Mouse (Mus musculus): Measurements from ENCODE around the gene C87436. TPM values are rescaled to one million over a fixed set of nuclear protein-coding genes. Genes with fewer than 3 reads are reported as not detected.

C87436 gene
- polyA plus RNA-seq, 1 experiment from 2014 or later = 19.2 TPM

DNA sequence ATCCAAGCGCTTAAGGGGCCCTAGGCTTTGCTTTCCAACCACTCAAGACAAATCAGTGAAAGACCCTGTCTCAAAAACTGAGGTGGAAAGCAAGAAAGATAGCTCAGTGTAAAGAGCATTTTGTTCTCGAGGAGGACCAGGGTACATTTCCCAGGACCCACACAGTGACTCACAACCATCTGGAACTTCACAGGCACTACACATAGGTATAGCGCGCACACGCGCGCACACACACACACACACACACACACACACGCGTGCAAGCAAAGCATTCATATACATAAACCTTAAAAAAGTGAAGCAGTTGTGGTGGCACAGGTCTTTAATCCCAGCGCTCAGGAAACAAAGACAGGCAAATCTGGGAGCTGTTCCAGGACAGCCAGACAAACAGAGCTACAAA is 3.4 kb downstream of the C87436 start:
- ATAC-seq (ENCODE audit: low FRiP score) (no peak), DNase-seq (ENCODE audit: low spot score) (no peak)
- H3K27ac ChIP-seq = no peak overlapping the region
- no peak overlapping the region for H3K9ac ChIP-seq
- H3K4me2 ChIP-seq (replicated peaks) = no peak overlapping the region
- no peaks in the 10 kb centered on the region for H3K9me3 ChIP-seq (ENCODE audit: control insufficient read depth, low read length)
- H3K4me3 ChIP-seq (replicated peaks; ENCODE audit: low read length) = no peak overlapping the region
- peaks cover 31% of the 10 kb centered on the region for H3K36me3 ChIP-seq (replicated peaks; ENCODE audit: control insufficient read depth, insufficient read depth)
- H3K4me1 ChIP-seq (replicated peaks; ENCODE audit: control insufficient read depth, insufficient read depth, low read length) = peaks cover 9% of the 10 kb centered on the region
- 94% methylated on average over 10 of the region's 10 CpGs for WGBS
- H3K27me3 ChIP-seq (ENCODE audit: control insufficient read depth, insufficient read depth, low read length) = no peaks in the 10 kb centered on the region

DNA sequence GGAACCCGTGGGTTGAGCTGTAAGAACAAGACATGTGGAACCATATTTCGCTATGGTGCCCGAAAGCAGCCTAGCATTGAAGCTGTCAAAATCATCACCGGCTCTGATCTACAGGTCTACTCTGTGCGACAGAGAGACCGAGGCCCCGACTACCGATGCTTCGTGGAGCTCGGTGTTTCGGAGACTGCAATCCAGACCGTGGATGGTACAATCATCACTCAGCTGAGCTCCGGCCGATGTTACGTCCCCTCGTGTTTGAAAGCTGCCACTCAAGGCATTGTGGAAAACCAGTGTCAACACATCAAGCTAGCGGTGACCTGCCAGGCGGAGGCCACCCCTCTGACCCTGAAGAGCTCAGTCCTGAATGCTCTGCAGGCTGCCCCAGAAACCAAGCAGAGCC is 7.4 kb downstream of the C87436 start:
- H3K9ac ChIP-seq = no peak overlapping the region
- DNase-seq (ENCODE audit: low spot score) (no peak), ATAC-seq (ENCODE audit: low FRiP score) (no peak)
- H3K4me2 ChIP-seq (replicated peaks) = no peak overlapping the region
- no peaks in the 10 kb centered on the region for H3K27me3 ChIP-seq (ENCODE audit: control insufficient read depth, insufficient read depth, low read length)
- H3K9me3 ChIP-seq (ENCODE audit: control insufficient read depth, low read length) = no peaks in the 10 kb centered on the region
- no peaks in the 10 kb centered on the region for H3K4me1 ChIP-seq (replicated peaks; ENCODE audit: control insufficient read depth, insufficient read depth, low read length)
- peaks cover 65% of the 10 kb centered on the region for H3K36me3 ChIP-seq (replicated peaks; ENCODE audit: control insufficient read depth, insufficient read depth)
- WGBS = 94% methylated on average over 18 of the region's 18 CpGs
- no peak overlapping the region for H3K27ac ChIP-seq
- no peak overlapping the region for H3K4me3 ChIP-seq (replicated peaks; ENCODE audit: low read length)

DNA sequence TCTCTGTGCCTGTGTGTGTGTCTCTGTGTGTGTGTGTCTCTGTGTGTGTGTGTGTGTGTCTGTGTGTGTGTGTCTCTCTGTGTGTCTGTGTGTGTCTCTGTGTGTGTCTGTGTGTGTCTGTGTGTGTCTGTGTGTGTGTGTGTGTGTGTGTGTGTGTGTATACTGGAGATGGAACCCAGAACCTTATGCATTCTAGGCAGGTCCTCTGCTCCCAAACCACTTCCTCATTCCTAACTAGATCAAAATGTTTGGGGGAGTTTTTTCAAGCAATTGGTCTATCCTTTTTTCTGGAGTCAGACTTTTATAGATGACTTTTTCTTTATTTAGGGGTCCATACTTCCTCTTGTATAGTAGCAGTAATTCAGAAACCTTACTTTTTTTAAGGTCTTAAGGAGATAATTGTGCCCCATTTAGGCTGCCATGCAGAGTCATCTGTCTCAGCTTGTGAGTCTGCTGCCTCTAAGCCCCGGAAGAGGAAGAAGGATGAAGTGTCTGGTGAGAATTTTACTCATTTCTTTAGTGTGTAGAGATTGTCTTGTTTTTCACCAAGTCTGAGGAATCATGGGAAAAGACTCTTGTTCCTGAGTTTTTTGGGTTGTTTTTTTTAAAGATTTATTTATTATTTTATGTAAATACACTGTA is 8.9 kb downstream of the C87436 start:
- H3K4me3 ChIP-seq (replicated peaks; ENCODE audit: low read length) = no peak overlapping the region
- WGBS = 91% methylated on average over 1 of the region's 1 CpGs
- H3K4me2 ChIP-seq (replicated peaks) = no peak overlapping the region
- H3K27ac ChIP-seq = no peak overlapping the region
- no peak for DNase-seq (ENCODE audit: low spot score)
- H3K4me1 ChIP-seq (replicated peaks; ENCODE audit: control insufficient read depth, insufficient read depth, low read length) = no peaks in the 10 kb centered on the region
- H3K27me3 ChIP-seq (ENCODE audit: control insufficient read depth, insufficient read depth, low read length) = no peaks in the 10 kb centered on the region
- no peaks in the 10 kb centered on the region for H3K9me3 ChIP-seq (ENCODE audit: control insufficient read depth, low read length)
- H3K9ac ChIP-seq = no peak overlapping the region
- H3K36me3 ChIP-seq (replicated peaks; ENCODE audit: control insufficient read depth, insufficient read depth) = peaks cover 77% of the 10 kb centered on the region
- ATAC-seq (ENCODE audit: low FRiP score) = no peak

DNA sequence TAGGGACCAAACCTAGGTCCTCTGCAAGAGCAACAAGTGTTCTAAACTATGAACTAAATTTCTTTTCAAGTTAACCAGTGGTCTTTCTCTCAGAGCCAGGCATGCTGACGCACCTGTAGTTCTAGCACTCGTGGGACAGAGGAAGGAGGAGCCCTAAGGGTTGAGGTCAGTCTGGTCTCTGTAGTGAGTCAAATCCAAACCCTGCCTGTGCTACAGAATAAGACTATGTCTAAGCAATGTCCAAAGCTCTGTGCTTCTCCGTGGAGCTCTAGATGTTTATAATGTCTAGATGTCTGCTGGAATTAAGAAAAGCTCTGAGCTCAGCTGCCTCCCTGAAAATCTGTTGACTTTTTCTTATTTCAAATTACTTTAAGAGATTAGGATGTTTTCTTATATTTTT is 18.6 kb downstream of the C87436 start:
- WGBS = 92% methylated on average over 3 of the region's 3 CpGs
- H3K27ac ChIP-seq = no peak overlapping the region
- ATAC-seq (ENCODE audit: low FRiP score) (no peak), DNase-seq (ENCODE audit: low spot score) (no peak)
- H3K9me3 ChIP-seq (ENCODE audit: control insufficient read depth, low read length) = no peaks in the 10 kb centered on the region
- peaks cover 89% of the 10 kb centered on the region for H3K36me3 ChIP-seq (replicated peaks; ENCODE audit: control insufficient read depth, insufficient read depth)
- no peak overlapping the region for H3K4me2 ChIP-seq (replicated peaks)
- H3K9ac ChIP-seq = no peak overlapping the region
- no peaks in the 10 kb centered on the region for H3K27me3 ChIP-seq (ENCODE audit: control insufficient read depth, insufficient read depth, low read length)
- no peak overlapping the region for H3K4me3 ChIP-seq (replicated peaks; ENCODE audit: low read length)
- no peaks in the 10 kb centered on the region for H3K4me1 ChIP-seq (replicated peaks; ENCODE audit: control insufficient read depth, insufficient read depth, low read length)

DNA sequence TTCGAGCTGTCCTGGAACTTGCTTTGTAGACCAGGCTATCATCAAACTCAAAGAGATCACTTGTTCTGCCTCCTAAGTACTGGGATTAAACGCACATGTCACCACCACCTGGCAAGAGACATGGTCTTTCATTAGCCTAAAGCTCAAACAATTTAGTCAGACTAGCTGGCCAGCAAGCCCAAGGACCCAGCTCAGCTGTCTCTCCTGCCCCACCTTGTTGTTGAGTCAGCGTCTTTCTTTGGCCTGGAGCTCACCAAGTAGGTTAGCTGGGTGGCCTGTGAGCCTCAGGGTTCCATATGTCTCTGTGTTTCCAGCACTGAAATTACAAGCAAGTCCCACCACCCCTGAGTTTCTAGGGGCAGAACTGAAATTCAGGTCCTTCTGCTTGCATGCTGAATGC is 24.9 kb downstream of the C87436 start:
- DNase-seq (ENCODE audit: low spot score) (no peak), ATAC-seq (ENCODE audit: low FRiP score) (no peak)
- H3K9me3 ChIP-seq (ENCODE audit: control insufficient read depth, low read length) = no peaks in the 10 kb centered on the region
- H3K27ac ChIP-seq = no peak overlapping the region
- no peak overlapping the region for H3K9ac ChIP-seq
- no peaks in the 10 kb centered on the region for H3K4me1 ChIP-seq (replicated peaks; ENCODE audit: control insufficient read depth, insufficient read depth, low read length)
- WGBS = 92% methylated on average over 3 of the region's 3 CpGs
- H3K4me3 ChIP-seq (replicated peaks; ENCODE audit: low read length) = no peak overlapping the region
- peaks cover 82% of the 10 kb centered on the region for H3K36me3 ChIP-seq (replicated peaks; ENCODE audit: control insufficient read depth, insufficient read depth)
- no peak overlapping the region for H3K4me2 ChIP-seq (replicated peaks)
- no peaks in the 10 kb centered on the region for H3K27me3 ChIP-seq (ENCODE audit: control insufficient read depth, insufficient read depth, low read length)

DNA sequence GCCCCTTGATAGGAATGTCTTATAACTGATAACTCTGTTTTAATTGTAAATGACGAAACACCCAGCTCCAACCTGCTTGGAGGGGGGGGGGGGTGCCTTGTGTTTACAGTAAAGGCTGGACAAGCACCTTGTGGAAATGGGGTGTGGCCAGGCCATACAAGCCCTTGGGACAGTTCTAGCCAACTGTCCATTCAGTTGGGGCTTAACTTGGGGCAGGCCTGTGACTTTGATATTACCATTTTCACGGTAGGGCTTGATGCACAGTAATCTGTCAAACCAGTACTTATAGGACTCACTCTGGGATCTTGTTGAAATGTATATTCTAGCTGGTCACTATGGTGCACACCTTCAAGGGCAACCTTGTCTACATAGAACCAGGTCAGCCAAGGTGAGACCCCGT is 33.1 kb downstream of the C87436 start:
- no peaks in the 10 kb centered on the region for H3K9me3 ChIP-seq (ENCODE audit: control insufficient read depth, low read length)
- H3K27me3 ChIP-seq (ENCODE audit: control insufficient read depth, insufficient read depth, low read length) = no peaks in the 10 kb centered on the region
- peak overlapping the region; percentile 64 for H3K9ac ChIP-seq
- ATAC-seq (ENCODE audit: low FRiP score) (no peak), DNase-seq (ENCODE audit: low spot score) (no peak)
- H3K4me1 ChIP-seq (replicated peaks; ENCODE audit: control insufficient read depth, insufficient read depth, low read length) = peaks cover 17% of the 10 kb centered on the region
- H3K36me3 ChIP-seq (replicated peaks; ENCODE audit: control insufficient read depth, insufficient read depth) = peaks cover 40% of the 10 kb centered on the region
- H3K27ac ChIP-seq = peak overlapping the region; percentile 96
- H3K4me2 ChIP-seq (replicated peaks) = peak overlapping the region; percentile 76
- WGBS = 86% methylated on average over 3 of the region's 3 CpGs
- H3K4me3 ChIP-seq (replicated peaks; ENCODE audit: low read length) = peak overlapping the region; percentile 29; the same call in 1 of the 2 replicates

DNA sequence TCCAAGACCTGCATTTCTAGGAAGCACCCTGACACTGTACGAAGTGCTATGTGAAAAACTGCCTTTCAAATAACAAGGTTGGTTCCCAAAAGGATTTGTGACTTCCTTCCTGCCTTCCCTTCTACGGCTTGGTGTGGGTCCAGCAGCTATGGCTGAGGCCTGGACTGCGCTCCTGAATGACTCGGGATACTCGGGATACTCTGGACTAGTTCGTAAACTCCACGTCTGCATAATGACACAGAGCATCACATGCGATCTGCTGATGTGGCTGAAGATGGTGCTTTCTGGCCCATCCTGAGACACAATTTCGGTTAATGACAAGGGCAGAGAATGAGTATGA is 33.6 kb downstream of the C87436 start:
- H3K27me3 ChIP-seq (ENCODE audit: control insufficient read depth, insufficient read depth, low read length) = no peaks in the 10 kb centered on the region
- peak overlapping the region; percentile 64 for H3K9ac ChIP-seq
- peaks cover 17% of the 10 kb centered on the region for H3K4me1 ChIP-seq (replicated peaks; ENCODE audit: control insufficient read depth, insufficient read depth, low read length)
- peak overlapping the region; percentile 29 for H3K4me3 ChIP-seq (replicated peaks; ENCODE audit: low read length)
- ATAC-seq (ENCODE audit: low FRiP score) (peak; percentile 28), DNase-seq (ENCODE audit: low spot score) (peak; percentile 47)
- peaks cover 35% of the 10 kb centered on the region for H3K36me3 ChIP-seq (replicated peaks; ENCODE audit: control insufficient read depth, insufficient read depth)
- peak overlapping the region; percentile 96 for H3K27ac ChIP-seq
- H3K9me3 ChIP-seq (ENCODE audit: control insufficient read depth, low read length) = no peaks in the 10 kb centered on the region
- H3K4me2 ChIP-seq (replicated peaks) = peak overlapping the region; percentile 76
- WGBS = 27% methylated on average over 9 of the region's 9 CpGs

DNA sequence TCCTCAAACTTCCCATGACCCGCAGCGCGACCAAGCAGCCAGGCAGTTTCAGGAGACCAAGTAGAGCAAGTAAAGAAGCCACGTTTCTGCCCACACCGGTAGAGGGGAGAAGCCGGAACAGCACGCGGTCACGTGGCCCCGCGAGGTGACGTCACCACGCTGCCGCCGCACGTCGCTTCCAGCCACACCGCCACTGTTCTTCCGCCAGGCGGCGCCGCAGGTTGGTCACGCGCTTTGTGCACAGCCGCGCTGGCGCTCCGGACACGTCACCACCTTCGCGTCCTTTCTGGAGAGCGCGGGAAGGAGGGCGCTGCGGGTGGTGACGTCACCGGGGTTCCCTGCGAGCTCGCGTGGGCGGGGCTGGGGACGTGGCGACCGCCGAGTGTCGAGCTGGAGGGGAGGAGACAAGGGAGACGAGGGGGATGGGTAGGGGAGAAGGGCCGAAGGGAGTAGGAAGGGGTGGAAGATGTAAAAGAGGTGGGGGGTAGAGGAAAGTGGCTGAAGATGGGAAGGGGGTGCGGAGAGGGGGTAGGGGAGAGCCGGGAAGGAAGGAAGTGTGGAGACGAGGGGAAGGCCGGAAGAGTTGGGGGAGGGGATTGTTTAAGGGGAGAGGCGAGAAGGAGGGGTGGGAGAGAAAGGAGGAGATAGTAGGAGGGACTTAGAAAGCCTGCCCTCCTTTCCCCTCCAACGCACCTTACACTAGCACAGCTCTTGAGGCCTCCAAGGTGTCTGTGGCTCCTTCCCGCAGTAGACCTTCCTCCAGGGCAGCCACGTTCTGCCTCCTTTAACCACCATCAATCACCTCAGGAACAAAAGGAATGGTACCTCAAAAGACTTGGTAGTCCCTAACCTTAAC is 34.2 kb downstream of the C87436 start:
- Histone ChIP-seq H3K4me1 (replicated peaks; ENCODE audit: control insufficient read depth, insufficient read depth, low read length) (peaks cover 17% of the 10 kb centered on the region), H3K9ac (peak overlapping the region; percentile 67), H3K36me3 (replicated peaks; ENCODE audit: control insufficient read depth, insufficient read depth) (peaks cover 30% of the 10 kb centered on the region; the same call in 1 of the 2 replicates), H3K27ac (peak overlapping the region; percentile 96), H3K27me3 (ENCODE audit: control insufficient read depth, insufficient read depth, low read length) (no peaks in the 10 kb centered on the region), H3K4me3 (replicated peaks; ENCODE audit: low read length) (peak overlapping the region; percentile 32), H3K4me2 (replicated peaks) (peak overlapping the region; percentile 76), H3K9me3 (ENCODE audit: control insufficient read depth, low read length) (no peaks in the 10 kb centered on the region)
- WGBS = under 1% methylated on average over 56 of the region's 56 CpGs
- ATAC-seq (ENCODE audit: low FRiP score) (peak; percentile 94), DNase-seq (ENCODE audit: low spot score) (peak; percentile 100)

DNA sequence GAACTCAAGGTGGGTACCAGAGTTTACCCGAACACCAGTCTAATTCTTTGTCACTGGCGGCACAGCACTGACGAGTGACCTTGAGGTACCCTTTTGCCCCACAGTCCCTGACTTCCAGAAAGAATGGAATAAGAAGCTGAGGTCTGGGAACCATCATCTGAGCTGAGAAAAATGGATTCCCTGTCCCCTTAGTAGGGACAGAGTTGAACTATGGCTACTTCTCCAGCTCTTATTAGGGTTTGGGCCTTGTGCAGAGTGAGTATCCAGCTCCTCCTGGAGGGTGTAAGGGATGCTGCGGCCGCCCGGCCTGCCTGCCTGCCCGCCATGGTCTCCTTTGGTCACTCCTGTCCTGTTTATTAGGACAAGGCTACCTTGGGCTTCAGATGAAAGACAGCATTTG is 34.9 kb downstream of the C87436 start:
- peaks cover 17% of the 10 kb centered on the region for H3K4me1 ChIP-seq (replicated peaks; ENCODE audit: control insufficient read depth, insufficient read depth, low read length)
- peak overlapping the region; percentile 96 for H3K27ac ChIP-seq
- peak overlapping the region; percentile 67 for H3K9ac ChIP-seq
- H3K4me3 ChIP-seq (replicated peaks; ENCODE audit: low read length) = peak overlapping the region; percentile 32
- H3K27me3 ChIP-seq (ENCODE audit: control insufficient read depth, insufficient read depth, low read length) = no peaks in the 10 kb centered on the region
- 57% methylated on average over 7 of the region's 7 CpGs for WGBS
- no peaks in the 10 kb centered on the region for H3K9me3 ChIP-seq (ENCODE audit: control insufficient read depth, low read length)
- ATAC-seq (ENCODE audit: low FRiP score) (no peak), DNase-seq (ENCODE audit: low spot score) (no peak)
- H3K36me3 ChIP-seq (replicated peaks; ENCODE audit: control insufficient read depth, insufficient read depth) = peaks cover 24% of the 10 kb centered on the region; the same call in 1 of the 2 replicates
- peak overlapping the region; percentile 58 for H3K4me2 ChIP-seq (replicated peaks)

Data from hindbrain, embryonic 14.5 days (tissue).